Mouse (Mus musculus) hindbrain, embryonic 12.5 days (tissue): Measurements from ENCODE around the gene Rnd1. TPM values are rescaled to one million over a fixed set of nuclear protein-coding genes. Genes with fewer than 3 reads are reported as not detected.
A peak's percentile ranks its signal among the peaks of the same experiment; 100 is the strongest.

Experiments used
- ATAC-seq: fragments of 200-750 bp; cut with Nextera tagmentation; 2 replicates; pipeline ENCODE4 v1.8.0; 2017; ENCODE audit warnings: moderate TSS enrichment; ENCODE audit not compliant: low FRiP score
- H3K27ac ChIP-seq: fragments of 300-500 bp; sonication (generic); 2 replicates; pipeline ENCODE4 v1.5.1; 2016; ENCODE audit warnings: mild to moderate bottlenecking
- H3K27me3 ChIP-seq: fragments of 300-500 bp; sonication (generic); 2 replicates; pipeline ENCODE4 v1.6.1; 2016; ENCODE audit warnings: mild to moderate bottlenecking
- H3K36me3 ChIP-seq: fragments of 300-500 bp; sonication (generic); 2 replicates; pipeline ENCODE4 v1.6.1; 2016; ENCODE audit warnings: mild to moderate bottlenecking
- H3K4me1 ChIP-seq: fragments of 300-500 bp; sonication (generic); 2 replicates; pipeline ENCODE4 v1.6.1; 2016
- H3K4me2 ChIP-seq: fragments of 300-500 bp; sonication (generic); replicated peaks from 2 replicates; pipeline ENCODE4 v1.6.1; 2016; ENCODE audit warnings: mild to moderate bottlenecking
- H3K4me3 ChIP-seq: fragments of 300-500 bp; sonication (generic); 2 replicates; pipeline ENCODE4 v1.5.1; 2016; ENCODE audit warnings: mild to moderate bottlenecking
- H3K9ac ChIP-seq: fragments of 300-500 bp; sonication (generic); 2 replicates; pipeline ENCODE4 v1.6.1; 2016; ENCODE audit warnings: mild to moderate bottlenecking, moderate library complexity
- H3K9me3 ChIP-seq: fragments of 300-500 bp; sonication (generic); replicated peaks from 2 replicates; pipeline ENCODE4 v1.6.1; 2016; ENCODE audit warnings: mild to moderate bottlenecking
- WGBS: fragments of 180-500 bp; shearing (Covaris S2); methylation state at CpG from one replicate; pipeline ENCODE4 v1.1.7; 2016; 5-methylcytosine and 5-hydroxymethylcytosine counted together
- polyA plus RNA-seq: library from polyadenylated mRNA; unstranded; fragments of >200 nt; fragmentation: Nextera tagmentation; extraction: Ambion mirVana; gene quantifications from 2 replicates; pipeline ENCODE4 v1.2.1, GENCODE M21; 2016

The Rnd1 gene
- polyA plus RNA-seq, 1 experiment from 2014 or later = 6.5 TPM

DNA sequence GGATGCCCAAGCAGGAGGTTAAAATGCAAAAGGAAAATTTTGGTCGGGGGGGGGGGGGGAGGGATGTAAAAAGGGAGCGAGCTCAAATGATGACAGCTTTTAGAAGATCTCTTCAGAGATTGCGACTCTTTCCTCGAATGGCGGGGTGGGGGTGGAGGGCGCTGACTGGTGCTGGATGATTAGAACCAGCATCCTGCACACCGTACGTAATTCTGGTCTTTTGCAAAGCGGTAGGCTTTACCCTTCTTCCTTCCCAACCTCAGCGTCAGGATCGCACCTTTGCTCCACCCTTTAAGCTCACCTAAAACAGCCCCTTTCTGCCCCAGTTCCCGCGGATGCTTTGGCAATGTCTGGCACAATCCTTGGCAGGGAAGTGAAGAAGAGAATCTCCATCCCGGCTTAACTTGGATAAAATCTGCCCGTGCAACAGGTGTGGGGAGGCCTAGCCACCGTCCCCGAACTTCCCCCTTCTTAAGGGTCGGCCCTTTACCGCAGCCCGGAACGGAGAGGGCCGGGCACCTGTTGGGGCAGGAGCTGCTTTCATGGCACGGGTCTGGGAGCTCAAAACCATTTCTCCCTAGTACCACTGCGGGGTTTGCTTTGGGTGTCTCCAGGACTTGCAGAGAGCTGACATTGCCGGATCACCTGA lies 43.3 kb downstream of the Rnd1 start:
- Histone ChIP-seq H3K4me1 (peaks cover 70% of the 10 kb centered on the region), H3K9ac (peak overlapping the region; percentile 94), H3K4me2 (peak overlapping the region; percentile 88), H3K4me3 (peak overlapping the region; percentile 83), H3K27me3 (peaks cover 41% of the 10 kb centered on the region), H3K27ac (peak overlapping the region; percentile 99), H3K9me3 (no peaks in the 10 kb centered on the region), H3K36me3 (0 out of 2 replicates have a peak, but pooled peaks cover under 1% of the 10 kb centered on the region)
- ATAC-seq = peak; percentile 11
- under 1% methylated on average over 25 of the region's 25 CpGs for WGBS

GRCm38 (mm10) chr15:98632921-98633320 lies 44.3 kb downstream of the Rnd1 start:
- peak overlapping the region; percentile 94 for H3K9ac ChIP-seq
- H3K4me2 ChIP-seq = peak overlapping the region; percentile 88
- peaks cover 49% of the 10 kb centered on the region for H3K27me3 ChIP-seq
- H3K27ac ChIP-seq = peak overlapping the region; percentile 99
- no peaks in the 10 kb centered on the region for H3K9me3 ChIP-seq
- ATAC-seq = no peak
- H3K4me3 ChIP-seq = peak overlapping the region; percentile 83
- 3% methylated on average over 4 of the region's 4 CpGs for WGBS
- peaks cover 79% of the 10 kb centered on the region for H3K4me1 ChIP-seq
- no peaks in the 10 kb centered on the region for H3K36me3 ChIP-seq

- Histone ChIP-seq H3K4me1 (peaks cover 74% of the 10 kb centered on the region), H3K9ac (peak overlapping the region; percentile 94), H3K4me3 (peak overlapping the region; percentile 83), H3K27me3 (peaks cover 51% of the 10 kb centered on the region), H3K27ac (peak overlapping the region; percentile 99), H3K36me3 (no peaks in the 10 kb centered on the region), H3K4me2 (peak overlapping the region; percentile 88), H3K9me3 (no peaks in the 10 kb centered on the region)
- 1% methylated on average over 15 of the region's 25 CpGs for WGBS
- peak; percentile 47 for ATAC-seq
Observed at GRCm38 (mm10) chr15:98632107-98632744, 45.0 kb downstream of the Rnd1 start.

DNA sequence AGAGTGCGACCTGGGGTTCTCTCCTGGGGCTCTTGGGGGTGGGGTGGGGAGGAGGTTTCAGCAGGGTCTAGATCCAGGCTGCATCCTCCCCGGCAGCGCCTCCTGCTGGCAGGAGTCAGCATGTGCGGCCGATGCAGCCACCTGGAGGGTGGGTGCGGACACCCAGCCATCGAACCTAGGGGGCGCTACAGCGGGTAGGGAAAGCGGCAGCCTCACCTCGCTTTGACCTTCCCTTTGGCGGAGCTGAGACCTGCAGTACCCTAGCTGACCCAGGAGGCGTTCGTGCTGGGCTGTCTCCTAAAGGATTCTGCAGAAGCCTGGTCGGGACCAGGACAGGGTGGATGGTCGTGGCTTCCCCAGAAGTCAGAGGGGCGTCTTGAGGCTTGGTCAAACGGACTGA lies 45.8 kb downstream of the Rnd1 start:
- Histone ChIP-seq H3K9me3 (no peaks in the 10 kb centered on the region), H3K4me1 (peaks cover 67% of the 10 kb centered on the region), H3K36me3 (no peaks in the 10 kb centered on the region), H3K27ac (peak overlapping the region; percentile 99), H3K4me3 (peak overlapping the region; percentile 83), H3K27me3 (peaks cover 51% of the 10 kb centered on the region), H3K9ac (peak overlapping the region; percentile 94; the same call in 1 of the 2 replicates), H3K4me2 (peak overlapping the region; percentile 88)
- WGBS = 0% methylated on average over 18 of the region's 18 CpGs
- ATAC-seq = peak; percentile 3; the same call in 1 of the 2 replicates

DNA sequence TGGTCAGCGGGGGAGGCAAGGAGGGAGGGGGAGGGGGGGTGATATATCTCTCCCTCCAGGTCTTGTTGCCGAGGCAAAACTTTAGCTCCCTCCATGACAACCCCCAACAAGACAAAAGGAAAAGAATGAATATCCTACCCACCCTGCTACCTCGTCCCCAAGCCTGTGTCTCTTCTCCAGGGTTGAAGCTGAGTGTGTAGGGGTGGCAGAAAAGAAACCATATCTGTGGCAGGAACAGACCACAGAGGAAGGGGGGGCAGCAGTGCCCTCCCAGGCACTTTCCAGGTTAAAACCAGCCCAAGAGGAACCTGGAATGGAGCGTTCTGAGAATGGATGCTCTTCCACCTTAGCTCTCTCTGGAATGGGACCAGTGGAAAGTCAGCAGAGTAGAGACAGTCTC lies 46.7 kb downstream of the Rnd1 start, which contains the start of gene Cacnb3:
Gene Cacnb3 (plus strand): TSS at position 301 of the 400 bp plus-strand sequence.
- peak within 1 kb of the TSS; percentile 83 for H3K4me3 ChIP-seq
- H3K4me1 ChIP-seq = peaks cover 62% of the 10 kb centered on the region
- H3K27me3 ChIP-seq = peaks cover 51% of the 10 kb centered on the region
- ATAC-seq = no peak
- peak within 1 kb of the TSS; percentile 99 for H3K27ac ChIP-seq
- WGBS = 30% methylated on average over 4 of the region's 4 CpGs
- H3K36me3 ChIP-seq = no peaks in the 10 kb centered on the region
- H3K4me2 ChIP-seq = peak within 1 kb of the TSS; percentile 88
- H3K9ac ChIP-seq = peak within 1 kb of the TSS; percentile 94
- no peaks in the 10 kb centered on the region for H3K9me3 ChIP-seq

DNA sequence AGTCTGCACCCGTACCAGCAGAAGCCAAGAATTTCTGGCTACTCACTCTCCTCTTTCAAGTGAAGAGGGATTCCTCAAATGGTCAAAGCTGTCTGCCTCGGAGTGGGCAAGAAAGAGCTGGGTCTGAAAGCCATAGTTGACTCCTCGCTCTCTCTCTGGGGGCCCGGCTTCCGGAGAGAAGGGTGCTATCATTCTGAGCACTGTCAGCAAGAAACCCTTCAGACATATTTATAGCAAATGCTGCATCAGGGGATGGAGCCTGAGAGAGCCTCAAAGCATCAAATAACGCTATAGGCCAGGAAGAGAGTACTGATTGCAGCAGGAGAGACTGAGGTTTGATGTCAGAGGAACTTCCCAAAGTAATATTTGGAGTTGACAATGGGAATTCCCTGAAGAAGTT lies 47.8 kb downstream of the Rnd1 start:
- H3K27me3 ChIP-seq = peaks cover 51% of the 10 kb centered on the region
- H3K4me3 ChIP-seq = no peak overlapping the region
- H3K9ac ChIP-seq = no peak overlapping the region
- peaks cover 58% of the 10 kb centered on the region for H3K4me1 ChIP-seq
- no peak overlapping the region for H3K4me2 ChIP-seq
- no peak for ATAC-seq
- no peaks in the 10 kb centered on the region for H3K36me3 ChIP-seq
- 55% methylated on average over 6 of the region's 6 CpGs for WGBS
- peak overlapping the region; percentile 76; the same call in 1 of the 2 replicates for H3K27ac ChIP-seq
- no peaks in the 10 kb centered on the region for H3K9me3 ChIP-seq

DNA sequence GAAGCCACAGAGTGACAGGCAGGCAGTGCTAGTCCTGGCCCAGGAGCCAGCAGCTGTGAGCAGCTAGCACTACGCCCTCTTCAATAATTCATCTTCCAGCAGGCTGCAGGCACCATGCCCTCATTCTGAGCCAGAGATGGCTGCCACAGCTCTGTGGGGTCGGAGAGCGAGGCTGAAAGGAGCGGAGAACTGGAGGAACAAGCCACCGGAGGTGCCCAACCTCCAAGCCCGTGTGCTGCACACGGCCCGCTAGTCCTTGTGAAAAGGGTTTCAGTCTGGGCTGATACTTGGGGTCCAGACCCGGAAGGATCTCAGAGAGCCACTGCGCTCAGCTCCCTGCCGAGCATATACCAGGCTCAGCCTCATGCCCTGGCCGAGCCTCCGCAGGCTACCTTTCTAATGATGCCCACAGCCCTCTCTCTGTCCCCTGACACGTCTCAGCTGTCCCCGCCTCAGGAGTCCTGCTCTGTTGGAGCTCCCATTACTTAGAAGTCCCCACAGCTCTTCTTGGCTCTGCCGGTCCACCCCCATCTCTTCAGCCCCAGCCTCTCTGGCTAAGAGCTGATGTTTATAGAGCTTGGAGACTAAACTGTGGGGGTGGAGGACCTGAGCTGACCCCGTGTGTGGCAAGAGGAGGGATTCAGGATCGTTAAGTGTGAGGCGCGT lies 48.5 kb downstream of the Rnd1 start:
- 0 out of 2 replicates have a peak, but pooled peaks have one; percentile 17 for ATAC-seq
- 10% methylated on average over 20 of the region's 20 CpGs for WGBS
- Histone ChIP-seq H3K27ac (peak overlapping the region; percentile 76), H3K4me1 (peaks cover 53% of the 10 kb centered on the region), H3K36me3 (no peaks in the 10 kb centered on the region), H3K9ac (peak overlapping the region; percentile 46), H3K27me3 (peaks cover 47% of the 10 kb centered on the region), H3K4me2 (peak overlapping the region; percentile 47), H3K9me3 (no peaks in the 10 kb centered on the region), H3K4me3 (peak overlapping the region; percentile 12; the same call in 1 of the 2 replicates)

DNA sequence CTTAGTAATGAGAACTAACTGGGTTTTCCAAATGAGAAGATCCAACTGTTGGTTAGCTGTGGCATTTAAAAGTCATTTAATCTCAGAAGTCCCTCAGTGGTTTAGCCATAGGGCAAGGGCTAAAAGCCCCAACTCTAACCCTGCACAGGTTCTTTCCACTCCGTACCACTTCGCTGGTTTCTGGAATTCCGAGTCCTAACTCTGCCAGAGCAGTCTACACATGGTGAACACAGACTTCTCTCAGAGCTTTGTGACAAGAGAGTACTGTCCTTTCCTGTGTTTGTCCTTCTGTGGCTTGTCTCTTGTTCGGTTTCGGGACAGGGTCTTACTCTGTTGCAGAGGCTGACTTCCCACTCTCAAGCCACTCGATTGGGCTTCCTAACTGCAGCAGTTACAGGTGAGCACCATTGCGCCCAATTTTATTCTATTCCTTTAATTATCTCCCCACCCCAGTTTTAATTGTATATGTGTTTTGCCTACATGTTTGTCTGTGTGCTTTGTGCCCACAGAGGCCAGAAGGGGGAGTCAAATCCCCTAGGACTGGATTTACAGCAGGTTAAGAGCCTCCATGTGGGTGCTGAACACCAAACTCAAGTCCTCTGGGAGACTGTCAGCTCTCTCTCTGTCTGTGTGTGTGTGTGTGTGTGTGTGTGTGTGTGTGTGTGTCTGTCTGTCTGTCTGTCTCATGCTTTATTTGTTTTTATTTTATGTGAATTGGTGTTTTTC lies 50.6 kb downstream of the Rnd1 start:
- no peak overlapping the region for H3K27ac ChIP-seq
- H3K9me3 ChIP-seq = no peaks in the 10 kb centered on the region
- whole genome bisulfite sequencing = 76% methylated on average over 7 of the region's 7 CpGs
- H3K27me3 ChIP-seq = peaks cover 36% of the 10 kb centered on the region
- H3K4me1 ChIP-seq = peaks cover 39% of the 10 kb centered on the region
- no peak for ATAC-seq
- H3K36me3 ChIP-seq = no peaks in the 10 kb centered on the region
- no peak overlapping the region for H3K4me3 ChIP-seq
- H3K9ac ChIP-seq = no peak overlapping the region
- H3K4me2 ChIP-seq = no peak overlapping the region

DNA sequence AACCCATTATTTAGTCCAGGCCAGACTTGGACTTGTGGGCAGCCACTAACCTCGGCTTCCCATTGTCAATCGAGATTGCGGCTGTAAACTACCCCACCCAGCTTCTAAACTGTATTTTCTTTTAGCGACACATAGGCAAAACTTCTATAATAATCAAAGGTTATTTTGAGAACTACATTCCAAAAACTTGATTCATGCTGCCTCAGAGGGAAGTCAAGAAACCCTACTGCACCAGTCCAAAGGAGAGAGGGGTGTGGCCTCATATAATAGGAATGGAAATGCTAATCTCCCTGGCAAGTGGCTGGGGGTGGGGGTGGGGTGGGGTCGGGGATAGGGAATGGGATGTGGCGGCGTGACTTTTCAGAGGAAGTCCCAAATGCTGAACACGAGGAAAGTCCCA lies 51.2 kb downstream of the Rnd1 start:
- H3K4me1 ChIP-seq = peaks cover 34% of the 10 kb centered on the region
- no peaks in the 10 kb centered on the region for H3K9me3 ChIP-seq
- H3K4me3 ChIP-seq = no peak overlapping the region
- no peak overlapping the region for H3K4me2 ChIP-seq
- 27% methylated on average over 8 of the region's 8 CpGs for WGBS
- H3K9ac ChIP-seq = no peak overlapping the region
- peaks cover 34% of the 10 kb centered on the region for H3K27me3 ChIP-seq
- H3K36me3 ChIP-seq = no peaks in the 10 kb centered on the region
- no peak for ATAC-seq
- H3K27ac ChIP-seq = no peak overlapping the region

DNA sequence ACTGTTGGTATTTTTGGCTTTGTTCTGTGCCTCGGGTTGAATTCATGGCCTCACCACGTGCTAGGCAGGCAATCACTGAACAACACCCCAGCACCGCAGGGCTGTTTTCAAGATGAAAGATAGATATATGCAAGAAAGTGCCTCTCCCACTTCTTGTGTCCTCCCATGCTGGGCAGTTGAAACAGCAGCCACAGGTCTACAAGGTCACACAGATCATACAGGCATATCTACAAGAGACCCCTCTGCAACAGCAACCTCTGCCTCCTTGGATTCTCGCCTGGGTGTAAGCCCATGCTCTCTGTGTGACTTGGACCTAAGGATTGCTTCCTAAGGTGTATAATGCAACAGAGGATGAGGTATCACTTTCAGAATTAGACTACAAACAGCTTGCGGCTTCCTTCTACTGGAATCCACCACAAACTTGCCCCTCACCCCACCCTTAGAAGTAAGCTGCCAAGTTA lies 53.9 kb downstream of the Rnd1 start:
- H3K27ac ChIP-seq = no peak overlapping the region
- no peaks in the 10 kb centered on the region for H3K36me3 ChIP-seq
- 53% methylated on average over 5 of the region's 5 CpGs for whole genome bisulfite sequencing
- no peaks in the 10 kb centered on the region for H3K9me3 ChIP-seq
- ATAC-seq = no peak
- peaks cover 15% of the 10 kb centered on the region for H3K4me1 ChIP-seq
- no peak overlapping the region for H3K9ac ChIP-seq
- H3K27me3 ChIP-seq = peaks cover 14% of the 10 kb centered on the region
- H3K4me3 ChIP-seq = no peak overlapping the region
- no peak overlapping the region for H3K4me2 ChIP-seq

- H3K9ac ChIP-seq = no peak overlapping the region
- H3K27me3 ChIP-seq = peaks cover 8% of the 10 kb centered on the region
- H3K27ac ChIP-seq = no peak overlapping the region
- no peak for ATAC-seq
- H3K4me1 ChIP-seq = peaks cover 11% of the 10 kb centered on the region
- WGBS = 10% methylated on average over 6 of the region's 6 CpGs
- no peak overlapping the region for H3K4me2 ChIP-seq
- no peaks in the 10 kb centered on the region for H3K36me3 ChIP-seq
- no peak overlapping the region for H3K4me3 ChIP-seq
- no peaks in the 10 kb centered on the region for H3K9me3 ChIP-seq
Observed at GRCm38 (mm10) chr15:98622721-98623120, 54.5 kb downstream of the Rnd1 start.

- Histone ChIP-seq H3K9me3 (no peaks in the 10 kb centered on the region), H3K27ac (no peak overlapping the region), H3K4me3 (no peak overlapping the region), H3K36me3 (no peaks in the 10 kb centered on the region), H3K4me2 (no peak overlapping the region), H3K9ac (no peak overlapping the region), H3K4me1 (peaks cover 11% of the 10 kb centered on the region), H3K27me3 (peaks cover 8% of the 10 kb centered on the region)
- ATAC-seq = no peak
- 4% methylated on average over 7 of the region's 7 CpGs for WGBS
Observed at GRCm38 (mm10) chr15:98622199-98622598, 55.1 kb downstream of the Rnd1 start.
